Mouse (Mus musculus): Measurements from ENCODE around the gene Map6. TPM values are rescaled to one million over a fixed set of nuclear protein-coding genes. Genes with fewer than 3 reads are reported as not detected.

The Map6 gene
- total RNA-seq, 2 experiments from 2014 or later, result not detected

GRCm38 (mm10) chr7:99351104-99351801 is 84.0 kb downstream of the Map6 start:
- ATAC-seq (replicated peaks; ENCODE audit: poor library complexity, severe bottlenecking), result no peak

DNA sequence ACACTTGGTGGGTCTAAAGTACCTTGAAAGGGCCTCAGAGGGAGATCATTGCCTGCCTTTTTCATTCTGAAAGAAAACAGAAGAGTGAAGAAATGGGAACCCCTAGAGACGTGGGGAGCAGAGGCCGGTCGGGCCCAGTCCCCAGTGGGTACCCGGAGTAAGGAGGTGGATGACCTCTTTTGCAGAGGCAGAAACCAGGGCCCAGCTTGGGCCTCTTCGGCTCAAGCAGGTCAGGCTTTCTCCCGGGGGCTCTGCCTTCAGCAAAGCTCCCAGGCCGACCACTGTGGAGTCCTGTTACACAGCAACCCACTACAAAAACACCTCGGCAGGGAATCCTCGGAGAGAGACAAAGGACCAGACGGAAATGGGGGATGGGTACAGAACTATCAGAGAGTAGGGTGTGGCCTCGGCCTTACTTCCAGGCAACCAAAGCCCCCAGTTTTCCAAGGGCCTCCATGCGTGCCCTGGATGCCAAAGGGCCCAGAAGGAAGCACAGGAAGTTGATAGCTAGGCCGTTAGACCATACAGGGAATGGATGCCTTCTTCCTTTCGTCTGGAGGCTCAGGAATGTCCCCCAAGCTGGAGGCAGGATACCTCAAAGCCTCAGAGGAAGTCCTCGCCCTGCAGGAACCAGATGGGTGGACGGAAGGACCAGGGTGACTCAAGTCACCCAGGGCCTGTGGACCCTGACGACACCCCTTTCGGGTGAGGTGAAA is 84.7 kb downstream of the Map6 start:
- peak; percentile 66 for ATAC-seq (replicated peaks; ENCODE audit: poor library complexity, severe bottlenecking)

DNA sequence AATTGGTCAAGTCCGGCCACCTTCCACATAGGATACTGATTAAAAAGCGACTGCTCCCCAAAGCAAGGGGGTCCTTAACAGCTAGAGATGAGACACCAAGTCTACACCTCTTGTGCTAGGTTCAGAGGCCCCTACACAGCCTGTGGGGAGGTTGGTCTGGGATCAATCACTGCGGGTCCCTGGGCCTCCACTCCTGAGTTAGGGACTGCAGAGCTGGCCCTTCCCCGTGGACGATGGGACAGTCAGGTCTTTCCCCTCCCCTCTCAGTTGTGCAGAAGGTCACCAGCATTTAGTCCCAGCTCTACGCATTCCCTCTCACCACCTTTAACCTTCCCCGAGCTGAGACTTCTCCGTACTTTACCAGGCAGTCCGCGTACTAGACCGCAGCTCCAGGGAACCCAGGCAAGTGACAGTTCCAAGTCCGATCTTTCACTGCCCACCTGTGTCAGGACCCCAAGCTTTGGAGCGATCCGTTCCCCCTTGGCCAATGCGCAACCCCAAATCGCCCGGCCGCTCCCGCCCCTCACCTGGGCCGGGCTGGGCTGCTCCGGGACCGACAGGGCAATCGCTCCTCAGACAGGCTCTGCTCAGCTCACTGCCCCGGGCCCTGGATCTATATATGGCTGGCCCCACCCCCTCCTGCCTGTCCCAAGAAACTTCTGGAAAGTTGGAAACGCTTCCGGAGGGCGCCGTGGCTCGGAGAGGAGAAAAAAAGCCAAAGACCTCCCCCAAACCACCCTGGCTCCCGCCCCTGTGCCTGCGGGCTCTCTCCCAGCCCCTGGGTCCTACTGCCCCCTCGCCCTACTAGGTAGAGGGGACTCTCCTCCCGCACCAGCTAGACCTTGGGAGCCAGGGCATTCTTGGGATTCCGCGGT is 85.5 kb downstream of the Map6 start, which contains the start of gene Serpinh1:
Gene Serpinh1, minus strand, starts transcription at position 714 of the 875 bp plus-strand sequence.
- peak; percentile 19; the same call in 1 of the 2 replicates for ATAC-seq (replicated peaks; ENCODE audit: poor library complexity, severe bottlenecking)

GRCm38 (mm10) chr7:99355731-99356131 is 88.5 kb downstream of the Map6 start:
- no peak for ATAC-seq (replicated peaks; ENCODE audit: poor library complexity, severe bottlenecking)

DNA sequence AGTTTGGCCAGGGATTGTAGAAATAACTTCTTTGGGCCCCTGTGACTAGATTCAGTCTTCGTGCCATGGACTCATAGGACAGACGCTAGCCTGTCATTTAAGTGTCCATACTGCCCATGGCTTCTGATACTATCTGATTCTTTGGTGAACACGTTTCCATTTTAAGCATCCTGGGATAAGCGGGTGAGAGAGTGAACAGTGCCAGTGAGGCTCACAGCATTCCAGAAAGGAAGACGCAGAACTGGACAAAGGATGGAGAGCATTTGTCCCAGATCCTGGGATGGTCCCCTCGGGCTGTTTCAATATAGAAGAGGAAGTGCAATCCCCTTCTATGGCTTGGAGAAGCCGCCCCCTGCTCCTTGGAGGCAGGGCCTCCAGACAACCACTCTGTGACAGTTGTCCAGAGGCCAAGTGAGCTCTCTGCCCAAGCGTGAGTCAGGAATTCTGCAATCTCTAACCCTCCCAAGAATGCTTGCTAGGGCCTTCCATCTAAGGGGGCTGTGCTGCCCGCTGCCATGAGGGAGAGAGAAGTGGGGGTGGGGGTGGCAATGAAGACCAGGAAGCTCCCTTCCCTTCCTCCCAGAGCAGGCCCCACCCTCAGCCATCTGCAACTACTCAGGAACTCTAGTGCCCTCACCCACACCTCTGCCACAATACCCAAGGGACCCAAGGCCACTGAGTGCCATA is 89.1 kb downstream of the Map6 start:
- no peak for ATAC-seq (replicated peaks; ENCODE audit: poor library complexity, severe bottlenecking)

GRCm38 (mm10) chr7:99357201-99357600 is 90.0 kb downstream of the Map6 start:
- no peak for ATAC-seq (replicated peaks; ENCODE audit: poor library complexity, severe bottlenecking)

DNA sequence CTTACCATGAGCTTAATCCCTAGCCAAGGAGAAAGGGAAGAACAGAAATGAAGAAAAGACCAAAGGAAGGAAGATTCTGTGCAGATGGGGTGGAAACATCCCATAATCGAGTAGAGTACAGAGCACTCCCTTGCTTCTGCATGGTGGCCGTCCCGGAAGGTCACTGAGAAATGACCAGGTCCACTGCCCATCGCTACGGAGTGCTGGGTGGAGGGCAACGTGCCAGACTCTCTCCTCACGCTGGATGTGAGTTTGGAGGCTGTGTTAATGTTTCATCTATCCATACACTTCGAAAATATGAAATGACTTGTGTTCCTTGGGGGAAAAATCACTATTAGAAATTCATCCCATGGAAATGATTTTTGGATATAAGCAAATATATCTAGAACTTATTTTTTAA is 91.1 kb downstream of the Map6 start:
- ATAC-seq (replicated peaks; ENCODE audit: poor library complexity, severe bottlenecking), result no peak

GRCm38 (mm10) chr7:99360021-99360802 is 93.0 kb downstream of the Map6 start:
- peak; percentile 61 for ATAC-seq (replicated peaks; ENCODE audit: poor library complexity, severe bottlenecking)

DNA sequence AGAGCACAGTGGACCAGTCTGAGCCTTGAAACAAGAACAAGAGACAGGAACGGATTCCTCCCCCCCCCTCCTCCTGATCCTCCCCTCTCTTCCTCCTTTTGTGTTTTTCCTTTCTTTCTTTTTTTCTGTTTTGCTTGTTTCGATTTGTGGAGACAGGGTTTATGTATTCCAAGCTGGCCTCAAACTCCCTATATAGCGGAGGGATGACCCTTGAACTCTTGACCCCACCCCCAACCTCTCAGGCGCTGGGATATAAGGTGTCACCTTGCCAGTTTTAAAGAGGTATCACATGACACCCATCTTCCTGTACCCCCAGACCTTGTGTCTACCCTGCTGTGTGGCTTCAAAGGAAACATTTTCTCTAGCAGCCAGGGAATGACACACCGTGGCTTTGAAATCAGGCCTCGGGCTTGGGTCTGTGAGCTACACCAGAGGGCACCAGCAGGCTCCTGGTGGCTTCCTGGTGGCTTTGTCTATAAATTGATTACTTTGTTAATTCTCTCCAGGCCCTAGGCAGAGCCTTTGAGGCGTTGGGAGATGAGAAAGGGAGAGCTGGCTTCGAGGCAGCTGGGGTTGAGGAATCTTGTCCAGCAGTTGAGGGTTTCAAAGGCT is 93.7 kb downstream of the Map6 start:
- no peak for ATAC-seq (replicated peaks; ENCODE audit: poor library complexity, severe bottlenecking)

GRCm38 (mm10) chr7:99362137-99362536 is 94.9 kb downstream of the Map6 start:
- no peak for ATAC-seq (replicated peaks; ENCODE audit: poor library complexity, severe bottlenecking)

- peak; percentile 75 for ATAC-seq (replicated peaks; ENCODE audit: poor library complexity, severe bottlenecking)
Observed at GRCm38 (mm10) chr7:99365069-99365468, 97.8 kb downstream of the Map6 start.

DNA sequence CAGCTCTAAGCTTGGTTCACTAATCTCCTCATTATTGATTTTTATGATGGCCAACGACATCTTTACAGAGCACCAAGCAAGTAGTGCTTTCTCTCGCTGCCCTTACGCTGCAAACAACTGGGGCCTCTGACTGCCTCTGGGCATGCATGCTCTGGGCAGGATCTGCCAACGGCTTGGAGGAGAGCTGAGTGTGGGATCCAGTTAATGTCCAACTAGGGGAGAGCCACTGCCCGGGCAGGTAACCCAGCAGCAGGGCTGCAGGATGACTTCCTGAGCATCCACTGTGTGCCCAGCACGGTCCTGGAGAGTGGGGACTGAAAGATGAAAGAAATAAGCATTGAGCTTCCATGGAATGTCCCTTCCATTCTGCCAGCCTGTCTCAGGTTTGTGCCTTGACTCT is 99.5 kb downstream of the Map6 start:
- no peak for ATAC-seq (replicated peaks; ENCODE audit: poor library complexity, severe bottlenecking)

DNA sequence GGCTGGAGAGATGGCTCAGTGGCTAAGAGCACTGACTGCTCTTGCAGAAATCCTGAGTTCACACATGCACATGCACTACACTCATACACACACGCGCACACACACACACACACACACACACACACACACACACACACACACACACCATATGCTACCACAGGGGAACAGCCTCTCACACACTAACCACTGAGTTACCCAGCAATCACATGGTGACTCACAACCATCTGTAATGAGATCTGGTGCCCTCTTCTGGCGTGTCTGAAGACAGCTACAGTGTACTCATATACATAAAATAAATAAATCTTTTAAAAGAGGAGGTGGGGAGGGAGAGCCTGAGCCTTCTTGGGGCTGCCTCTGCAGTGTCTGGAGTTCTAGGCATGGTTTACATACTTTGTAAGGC is 107.1 kb downstream of the Map6 start:
- peak; percentile 48; the same call in 1 of the 2 replicates for ATAC-seq (replicated peaks; ENCODE audit: poor library complexity, severe bottlenecking)

GRCm38 (mm10) chr7:99375455-99375854 is 108.2 kb downstream of the Map6 start:
- ATAC-seq (replicated peaks; ENCODE audit: poor library complexity, severe bottlenecking), result no peak; the same call in 1 of the 2 replicates

- no peak for ATAC-seq (replicated peaks; ENCODE audit: poor library complexity, severe bottlenecking)
Observed at GRCm38 (mm10) chr7:99378870-99379269, 111.6 kb downstream of the Map6 start.

DNA sequence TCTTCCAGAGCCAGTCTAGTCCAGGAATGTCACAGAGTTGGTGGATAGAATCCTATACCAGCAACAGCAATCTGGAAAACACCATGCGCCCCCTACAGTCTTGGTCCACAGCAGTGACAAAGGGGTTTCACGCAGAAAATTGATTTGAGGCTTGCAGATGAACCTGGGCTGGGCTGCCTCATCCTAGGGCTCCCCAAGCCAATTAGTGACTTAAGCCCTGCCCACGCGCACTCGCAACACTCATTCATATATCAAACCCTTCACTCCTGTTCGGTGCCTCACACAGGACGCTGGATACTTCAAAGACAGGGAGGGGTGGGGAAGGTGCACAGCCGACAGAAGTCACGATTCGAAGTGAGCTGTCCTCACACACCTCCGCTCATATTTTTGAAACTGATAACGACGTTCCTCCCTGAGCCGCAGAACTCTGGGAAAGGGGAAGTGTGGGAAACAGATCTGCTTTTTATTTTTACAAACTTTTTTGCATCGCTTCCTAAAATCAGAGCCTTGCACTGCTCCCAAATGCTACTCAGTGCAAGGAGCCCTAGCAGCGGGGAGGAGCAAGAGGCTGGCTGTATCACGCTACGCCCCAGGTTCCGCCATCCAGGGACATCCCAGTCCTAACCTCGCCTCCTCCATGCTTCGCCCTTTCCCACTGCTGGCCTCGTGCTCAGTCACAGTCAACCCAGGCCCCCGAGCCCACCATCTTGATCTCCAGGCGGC is 113.4 kb downstream of the Map6 start:
- peak; percentile 46 for ATAC-seq (replicated peaks; ENCODE audit: poor library complexity, severe bottlenecking)

GRCm38 (mm10) chr7:99381214-99382087 is 114.2 kb downstream of the Map6 start, which contains the start of gene Gdpd5:
Gene Gdpd5 (plus strand): TSS chr7:99381414.
- ATAC-seq (replicated peaks; ENCODE audit: poor library complexity, severe bottlenecking), result peak; percentile 88

Measured in granulocyte monocyte progenitor cell, adult 5-6 weeks (primary cell).